Mouse (Mus musculus) naive thymus-derived CD4-positive, alpha-beta T cell, adult 5 months (primary cell): Measurements from ENCODE around the gene Asgr2. TPM values are rescaled to one million over a fixed set of nuclear protein-coding genes. Genes with fewer than 3 reads are reported as not detected.

Source experiments
- polyA plus RNA-seq: library from polyadenylated mRNA; unstranded; fragments of 100-300 nt; shearing (Covaris generic); gene quantifications from one replicate; pipeline ENCODE4 v1.2.1, GENCODE M21; 2017

Asgr2 gene
- not detected for polyA plus RNA-seq

DNA sequence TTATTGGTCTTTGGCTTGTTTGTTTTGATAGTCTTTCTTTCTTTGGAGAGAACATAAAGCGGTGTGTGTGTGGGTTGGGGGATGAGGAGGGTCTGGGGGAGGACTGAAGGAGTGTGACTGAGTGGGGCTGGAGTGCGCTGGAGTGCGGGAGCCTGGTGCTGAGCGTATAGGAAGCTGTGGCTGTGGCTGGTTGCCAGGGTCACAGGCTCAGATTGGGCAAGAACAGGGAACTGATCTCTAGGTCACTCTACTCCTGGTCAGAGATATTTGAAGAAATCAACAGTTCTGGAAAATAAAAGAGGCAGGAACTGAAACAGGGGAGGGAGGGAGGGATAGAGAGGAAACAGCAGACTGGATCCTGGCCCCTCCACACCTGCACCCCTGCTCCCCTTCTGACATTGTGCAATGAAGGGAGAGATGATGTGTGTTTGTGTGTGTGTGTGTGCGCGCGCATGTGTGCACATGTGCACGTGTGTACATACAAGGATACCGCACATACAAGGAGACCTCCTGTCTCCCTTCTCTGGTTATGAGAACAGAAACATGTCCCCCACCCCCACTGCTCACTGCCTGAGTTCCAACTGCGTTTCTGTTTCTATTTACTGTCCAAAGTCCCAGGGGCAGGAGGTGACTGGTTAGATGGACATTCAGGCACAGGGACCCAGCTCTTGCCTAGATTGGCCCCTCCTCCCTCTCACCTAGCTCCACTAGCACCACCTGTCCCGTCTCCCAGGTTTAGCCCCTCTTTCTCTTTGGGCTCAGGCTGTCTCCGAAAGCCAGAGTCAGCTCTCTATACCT lies at the start of gene Asgr2:
TSS of gene Asgr2 (plus strand) at position 659 of the 798 bp plus-strand sequence.

DNA sequence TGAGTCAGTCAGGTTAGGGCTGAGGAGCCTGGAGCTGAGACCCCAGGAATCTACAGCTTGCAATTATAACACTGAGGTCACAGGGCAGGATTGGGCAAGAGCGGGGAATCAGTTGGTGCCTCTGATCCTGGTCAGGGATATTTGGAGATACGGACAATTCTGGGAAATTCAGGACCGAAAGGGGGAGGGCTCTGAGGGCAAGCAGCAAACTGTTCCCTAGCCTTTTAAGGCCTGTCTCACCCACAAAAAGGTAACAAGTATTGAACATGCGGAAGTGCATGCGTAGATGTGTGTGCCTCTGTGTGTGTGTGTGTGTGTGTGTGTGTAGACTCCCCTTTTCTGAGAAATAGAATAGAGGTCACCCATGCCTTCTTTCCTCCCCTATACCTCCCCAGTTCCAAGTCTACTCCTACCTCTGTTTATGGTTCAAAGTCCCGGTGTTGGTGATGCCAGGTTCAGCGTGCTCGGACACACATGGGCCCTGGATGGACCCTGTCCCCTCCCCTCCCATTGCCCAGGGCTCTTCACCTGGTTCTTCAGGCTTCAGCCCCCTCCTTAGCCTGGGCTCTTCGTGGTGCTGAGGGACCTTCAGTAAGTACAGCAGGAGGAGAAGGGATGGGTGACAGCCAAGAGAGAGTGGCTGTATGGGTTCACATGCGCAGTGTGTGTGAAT lies 38.4 kb upstream of the Asgr2 start, which contains the start of gene Asgr1:
TSS of gene Asgr1 (plus strand) at position 188 of the 673 bp plus-strand sequence.

DNA sequence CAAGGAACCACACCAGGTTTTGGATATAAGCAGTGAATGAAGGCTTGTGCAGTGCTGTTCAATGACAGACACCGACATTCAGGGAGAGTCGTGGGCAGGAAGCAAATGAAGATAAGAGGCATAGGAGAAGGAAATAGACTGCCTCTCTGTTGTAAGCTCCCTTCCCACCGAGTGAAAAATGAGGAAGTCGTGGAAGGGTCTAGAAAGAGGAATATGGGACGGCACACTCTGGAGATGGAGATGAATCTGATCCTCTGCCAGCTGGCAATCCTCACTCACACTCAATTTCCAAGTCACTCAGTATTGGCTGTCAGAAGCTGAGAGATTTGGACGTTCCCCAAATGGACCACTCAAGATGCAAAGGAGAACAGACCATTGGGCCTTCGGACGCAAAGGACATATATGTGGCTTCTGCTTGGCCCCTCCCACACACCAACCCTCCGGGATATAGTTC lies 37.5 kb downstream of the Asgr2 start, which contains the start of gene Mgl2:
TSS of gene Mgl2 (plus strand) at position 404 of the 454 bp plus-strand sequence.

Other genes with a start within 250 kb of the Asgr2 start
- 18.0 TPM for gene Plscr3, start 246.3 kb upstream of the Asgr2 start, polyA plus RNA-seq
- not detected for gene Tnk1, start 233.9 kb upstream of the Asgr2 start, polyA plus RNA-seq
- gene Tmem95, start 214.6 kb upstream of the Asgr2 start, polyA plus RNA-seq, result not detected
- gene Kctd11, start 211.2 kb upstream of the Asgr2 start, polyA plus RNA-seq, result 0.51 TPM
- gene Acap1, start 197.1 kb upstream of the Asgr2 start, polyA plus RNA-seq, result 615 TPM
- gene 2810408A11Rik, start 191.7 kb upstream of the Asgr2 start, polyA plus RNA-seq, result 2.6 TPM
- gene Neurl4, start 191.6 kb upstream of the Asgr2 start, polyA plus RNA-seq, result 7.7 TPM
- 253 TPM for gene Gps2, start 178.8 kb upstream of the Asgr2 start, polyA plus RNA-seq
- gene Eif5a, start 170.7 kb upstream of the Asgr2 start, polyA plus RNA-seq, result 965 TPM
- gene Ybx2, start 156.8 kb upstream of the Asgr2 start, polyA plus RNA-seq, result not detected
- gene Slc2a4, start 144.5 kb upstream of the Asgr2 start, polyA plus RNA-seq, result not detected
- not detected for gene Cldn7, start 127.9 kb upstream of the Asgr2 start, polyA plus RNA-seq
- gene Ctdnep1, start 111.5 kb upstream of the Asgr2 start, polyA plus RNA-seq, result 31.4 TPM
- gene Elp5, start 110.1 kb upstream of the Asgr2 start, polyA plus RNA-seq, result 47.8 TPM
- gene Gabarap, start 101.5 kb upstream of the Asgr2 start, polyA plus RNA-seq, result 310 TPM
- gene Phf23, start 96.9 kb upstream of the Asgr2 start, polyA plus RNA-seq, result 49.5 TPM
- gene Dvl2, start 92.0 kb upstream of the Asgr2 start, polyA plus RNA-seq, result 27.2 TPM
- 87.7 TPM for gene Acadvl, start 77.2 kb upstream of the Asgr2 start, polyA plus RNA-seq
- 2.4 TPM for gene Dlg4, start 75.7 kb upstream of the Asgr2 start, polyA plus RNA-seq
- gene Asgr1, start 38.6 kb upstream of the Asgr2 start, polyA plus RNA-seq, result not detected
- gene Mgl2, start 37.7 kb downstream of the Asgr2 start, polyA plus RNA-seq, result not detected
- gene Clec10a, start 63.6 kb downstream of the Asgr2 start, polyA plus RNA-seq, result not detected
- 0.19 TPM for gene Slc16a11, start 120.1 kb downstream of the Asgr2 start, polyA plus RNA-seq
- gene Slc16a13, start 128.4 kb downstream of the Asgr2 start, polyA plus RNA-seq, result 1.00 TPM
- gene Bcl6b, start 137.2 kb downstream of the Asgr2 start, polyA plus RNA-seq, result not detected
- 100 TPM for gene 0610010K14Rik, start 145.3 kb downstream of the Asgr2 start, polyA plus RNA-seq
- gene Gm21988, start 147.2 kb downstream of the Asgr2 start, polyA plus RNA-seq, result 3.2 TPM
- 214 TPM for gene Rnasek, start 147.2 kb downstream of the Asgr2 start, polyA plus RNA-seq
- not detected for gene Alox12, start 162.7 kb downstream of the Asgr2 start, polyA plus RNA-seq
- not detected for gene Alox12e, start 230.0 kb downstream of the Asgr2 start, polyA plus RNA-seq